Mouse (Mus musculus) heart, adult 2 months (tissue): Measurements from ENCODE around the gene Tap1.

ENCODE experiments used
- CTCF ChIP-seq: fragments of 200-600 bp; IDR thresholded peaks from 2 replicates; pipeline ENCODE4 v1.8.1; 2022; ENCODE audit warnings: antibody characterized with exemption, mild to moderate bottlenecking, moderate library complexity
- POLR2A ChIP-seq: fragments of 200-500 bp; IDR thresholded peaks from 2 replicates; pipeline ENCODE4 v1.6.1; 2011; ENCODE audit warnings: mild to moderate bottlenecking, low read depth, low read length, control low read depth; ENCODE audit not compliant: insufficient read depth

- TF ChIP-seq POLR2A (no peak; the same call in 1 of the 2 replicates), CTCF (no peak)
Measured at GRCm38 (mm10) chr17:34186885-34187260, 480 bp upstream of the Tap1 start.
